Mouse (Mus musculus) hindbrain, embryonic 11.5 days (tissue): Measurements from ENCODE around the gene Diras1. TPM values are rescaled to one million over a fixed set of nuclear protein-coding genes. Genes with fewer than 3 reads are reported as not detected.

Source experiments
- polyA plus RNA-seq: library from polyadenylated mRNA; unstranded; fragments of >200 nt; fragmentation: Nextera tagmentation; extraction: Ambion mirVana; gene quantifications from 2 replicates; pipeline ENCODE4 v1.2.1, GENCODE M21; 2014

The Diras1 gene
- polyA plus RNA-seq, 1 experiment from 2014 or later = 3.4 TPM

Other genes starting within 250 kb of the Diras1 start
- 83.4 and 84.4 TPM in 2 replicates for gene Sf3a2, start 227.5 kb downstream of the Diras1 start, polyA plus RNA-seq
- gene Plekhj1, start 227.0 kb downstream of the Diras1 start, polyA plus RNA-seq = 142 and 150 TPM in 2 replicates
- not detected in 2 replicates for gene Amh, start 220.4 kb downstream of the Diras1 start, polyA plus RNA-seq
- gene Jsrp1, start 212.2 kb downstream of the Diras1 start, polyA plus RNA-seq = 0.36 and 0.61 TPM in 2 replicates
- gene Oaz1, start 199.0 kb downstream of the Diras1 start, polyA plus RNA-seq = 1,755 and 1,772 TPM in 2 replicates
- 0.24 and 0.29 TPM in 2 replicates for gene Lingo3, start 181.6 kb downstream of the Diras1 start, polyA plus RNA-seq
- 260 and 271 TPM in 2 replicates for gene Lsm7, start 170.5 kb downstream of the Diras1 start, polyA plus RNA-seq
- gene Sppl2b, start 170.4 kb downstream of the Diras1 start, polyA plus RNA-seq = 25.1 and 25.4 TPM in 2 replicates
- gene Tmprss9, start 153.8 kb downstream of the Diras1 start, polyA plus RNA-seq = 0.05 and 0.06 TPM in 2 replicates
- 328 and 353 TPM in 2 replicates for gene Timm13, start 124.7 kb downstream of the Diras1 start, polyA plus RNA-seq
- gene Lmnb2, start 107.4 kb downstream of the Diras1 start, polyA plus RNA-seq = 14.6 and 19.0 TPM in 2 replicates
- 13.8 and 14.6 TPM in 2 replicates for gene Gadd45b, start 95.6 kb downstream of the Diras1 start, polyA plus RNA-seq
- gene Gng7, start 10.7 kb downstream of the Diras1 start, polyA plus RNA-seq = 6.6 and 7.2 TPM in 2 replicates
- gene Slc39a3, start 11.8 kb upstream of the Diras1 start, polyA plus RNA-seq = 9.2 and 11.0 TPM in 2 replicates
- gene Sgta, start 34.5 kb upstream of the Diras1 start, polyA plus RNA-seq = 200 and 210 TPM in 2 replicates
- gene Thop1, start 44.4 kb upstream of the Diras1 start, polyA plus RNA-seq = 44.1 and 46.4 TPM in 2 replicates
- 0.23 and 0.49 TPM in 2 replicates for gene Creb3l3, start 73.2 kb upstream of the Diras1 start, polyA plus RNA-seq
- gene Map2k2, start 80.3 kb upstream of the Diras1 start, polyA plus RNA-seq = 201 and 203 TPM in 2 replicates
- 6.6 and 7.9 TPM in 2 replicates for gene Zbtb7a, start 109.6 kb upstream of the Diras1 start, polyA plus RNA-seq
- gene Pias4, start 142.3 kb upstream of the Diras1 start, polyA plus RNA-seq = 52.7 and 54.1 TPM in 2 replicates
- 380 and 413 TPM in 2 replicates for gene Eef2, start 151.0 kb upstream of the Diras1 start, polyA plus RNA-seq
- 49.9 and 53.3 TPM in 2 replicates for gene Dapk3, start 157.3 kb upstream of the Diras1 start, polyA plus RNA-seq
- not detected in 2 replicates for gene 4930442H23Rik, start 158.2 kb upstream of the Diras1 start, polyA plus RNA-seq
- gene Nmrk2, start 176.4 kb upstream of the Diras1 start, polyA plus RNA-seq = 0.08 TPM in 1 of 2 replicates, not detected in the other
- 22.8 and 23.8 TPM in 2 replicates for gene Atcay, start 205.2 kb upstream of the Diras1 start, polyA plus RNA-seq
- 3.4 and 4.3 TPM in 2 replicates for gene Zfr2, start 207.5 kb upstream of the Diras1 start, polyA plus RNA-seq
- gene Matk, start 227.3 kb upstream of the Diras1 start, polyA plus RNA-seq = 3.1 and 3.3 TPM in 2 replicates
- 179 and 182 TPM in 2 replicates for gene Mrpl54, start 241.3 kb upstream of the Diras1 start, polyA plus RNA-seq
- 32.1 and 33.5 TPM in 2 replicates for gene Apba3, start 241.3 kb upstream of the Diras1 start, polyA plus RNA-seq